Mouse (Mus musculus): Measurements from ENCODE around the gene Krt7. TPM values are rescaled to one million over a fixed set of nuclear protein-coding genes. Genes with fewer than 3 reads are reported as not detected.

Gene Krt7
- total RNA-seq, 2 experiments from 2014 or later, result not detected

Other genes with a start within 250 kb of the Krt7 start
- gene Acvr1b, start 237.0 kb upstream of the Krt7 start, total RNA-seq (2015; ENCODE audit: low replicate concordance), result 0.84 and 1.8 TPM in 2 replicates
- 1.2 and 1.4 TPM in 2 replicates for gene Acvr1b, start 237.0 kb upstream of the Krt7 start, total RNA-seq (2017; ENCODE audit: low replicate concordance)
- not detected in 2 replicates for gene Grasp, start 186.9 kb upstream of the Krt7 start, total RNA-seq (2015; ENCODE audit: low replicate concordance)
- not detected in 2 replicates for gene Grasp, start 186.9 kb upstream of the Krt7 start, total RNA-seq (2017; ENCODE audit: low replicate concordance)
- gene Nr4a1, start 156.8 kb upstream of the Krt7 start, total RNA-seq (2015; ENCODE audit: low replicate concordance), result 2.9 and 5.0 TPM in 2 replicates
- gene Nr4a1, start 156.8 kb upstream of the Krt7 start, total RNA-seq (2017; ENCODE audit: low replicate concordance), result 1.0 and 9.4 TPM in 2 replicates
- 1.4 TPM in 1 of 2 replicates, not detected in the other for gene Atg101, start 126.8 kb upstream of the Krt7 start, total RNA-seq (2015; ENCODE audit: low replicate concordance)
- gene Atg101, start 126.8 kb upstream of the Krt7 start, total RNA-seq (2017; ENCODE audit: low replicate concordance), result 5.8 and 11.4 TPM in 2 replicates
- gene 6030408B16Rik, start 117.8 kb upstream of the Krt7 start, total RNA-seq (2015; ENCODE audit: low replicate concordance), result not detected in 2 replicates
- gene 6030408B16Rik, start 117.8 kb upstream of the Krt7 start, total RNA-seq (2017; ENCODE audit: low replicate concordance), result not detected in 2 replicates
- gene Krt80, start 40.9 kb upstream of the Krt7 start, total RNA-seq (2015; ENCODE audit: low replicate concordance), result 0.42 and 4.7 TPM in 2 replicates
- 0.90 and 2.5 TPM in 2 replicates for gene Krt80, start 40.9 kb upstream of the Krt7 start, total RNA-seq (2017; ENCODE audit: low replicate concordance)
- gene Krt87, start 27.8 kb downstream of the Krt7 start, total RNA-seq (2015; ENCODE audit: low replicate concordance), result not detected in 2 replicates
- gene Krt87, start 27.8 kb downstream of the Krt7 start, total RNA-seq (2017; ENCODE audit: low replicate concordance), result not detected in 2 replicates
- not detected in 2 replicates for gene Krt88, start 36.7 kb downstream of the Krt7 start, total RNA-seq (2015; ENCODE audit: low replicate concordance)
- gene Krt88, start 36.7 kb downstream of the Krt7 start, total RNA-seq (2017; ENCODE audit: low replicate concordance), result not detected in 2 replicates
- gene Krt81, start 52.7 kb downstream of the Krt7 start, total RNA-seq (2015; ENCODE audit: low replicate concordance), result 0.84 TPM in 1 of 2 replicates, not detected in the other
- not detected in 2 replicates for gene Krt81, start 52.7 kb downstream of the Krt7 start, total RNA-seq (2017; ENCODE audit: low replicate concordance)
- not detected in 2 replicates for gene Krt86, start 62.4 kb downstream of the Krt7 start, total RNA-seq (2015; ENCODE audit: low replicate concordance)
- gene Krt86, start 62.4 kb downstream of the Krt7 start, total RNA-seq (2017; ENCODE audit: low replicate concordance), result not detected in 2 replicates
- not detected in 2 replicates for gene Krt83, start 80.5 kb downstream of the Krt7 start, total RNA-seq (2015; ENCODE audit: low replicate concordance)
- not detected in 2 replicates for gene Krt83, start 80.5 kb downstream of the Krt7 start, total RNA-seq (2017; ENCODE audit: low replicate concordance)
- gene Gm49425, start 106.2 kb downstream of the Krt7 start, total RNA-seq (2015; ENCODE audit: low replicate concordance), result not detected in 2 replicates
- not detected in 2 replicates for gene Gm49425, start 106.2 kb downstream of the Krt7 start, total RNA-seq (2017; ENCODE audit: low replicate concordance)
- gene Krt84, start 121.8 kb downstream of the Krt7 start, total RNA-seq (2015; ENCODE audit: low replicate concordance), result not detected in 2 replicates
- gene Krt84, start 121.8 kb downstream of the Krt7 start, total RNA-seq (2017; ENCODE audit: low replicate concordance), result not detected in 2 replicates
- gene Krt82, start 139.6 kb downstream of the Krt7 start, total RNA-seq (2015; ENCODE audit: low replicate concordance), result not detected in 2 replicates
- not detected in 2 replicates for gene Krt82, start 139.6 kb downstream of the Krt7 start, total RNA-seq (2017; ENCODE audit: low replicate concordance)
- gene Krt90, start 151.9 kb downstream of the Krt7 start, total RNA-seq (2015; ENCODE audit: low replicate concordance), result not detected in 2 replicates
- gene Krt90, start 151.9 kb downstream of the Krt7 start, total RNA-seq (2017; ENCODE audit: low replicate concordance), result not detected in 2 replicates
- gene Krt75, start 162.9 kb downstream of the Krt7 start, total RNA-seq (2015; ENCODE audit: low replicate concordance), result not detected in 2 replicates
- gene Krt75, start 162.9 kb downstream of the Krt7 start, total RNA-seq (2017; ENCODE audit: low replicate concordance), result not detected in 2 replicates
- gene Gm5414, start 217.1 kb downstream of the Krt7 start, total RNA-seq (2015; ENCODE audit: low replicate concordance), result not detected in 2 replicates
- gene Gm5414, start 217.1 kb downstream of the Krt7 start, total RNA-seq (2017; ENCODE audit: low replicate concordance), result not detected in 2 replicates
- not detected in 2 replicates for gene Gm5478, start 236.3 kb downstream of the Krt7 start, total RNA-seq (2015; ENCODE audit: low replicate concordance)
- gene Gm5478, start 236.3 kb downstream of the Krt7 start, total RNA-seq (2017; ENCODE audit: low replicate concordance), result not detected in 2 replicates